Mouse (Mus musculus) CH12.LX (cell line): ENCODE data around the gene Stk33. TPM values are rescaled to one million over a fixed set of nuclear protein-coding genes. Genes with fewer than 3 reads are reported as not detected.

Experiments
- DNase-seq: peaks from one replicate; pipeline ENCODE4 v3.0.0-alpha.2; 2013; ENCODE audit errors: extremely low read depth
- H3K27ac ChIP-seq: 2 replicates; pipeline ENCODE4 v1.5.1; 2012; ENCODE audit warnings: low read depth, mild to moderate bottlenecking, control low read depth, moderate library complexity; ENCODE audit not compliant: insufficient read depth
- H3K27me3 ChIP-seq: replicated peaks from 2 replicates; pipeline ENCODE3; 2012; ENCODE audit warnings: inconsistent platforms
- H3K36me3 ChIP-seq, 2 experiments: replicated peaks in 1 of 2; 2 replicates each; pipeline versions ENCODE3 to v1.6.1; 2012; ENCODE audit warnings: inconsistent platforms in 1 of 2, low read length in 1 of 2, mild to moderate bottlenecking in 1 of 2, mixed read lengths in 1 of 2, moderate library complexity in 1 of 2; ENCODE audit not compliant: control insufficient read depth in 1 of 2, insufficient read depth in 1 of 2
- H3K4me1 ChIP-seq, 2 experiments: 2 replicates each; pipeline ENCODE4 v1.6.1; 2012; ENCODE audit warnings: inconsistent platforms in 1 of 2, moderate library complexity in 1 of 2; ENCODE audit not compliant: insufficient read depth in 2 of 2, control insufficient read depth in 1 of 2
- H3K4me2 ChIP-seq: 2 replicates; pipeline ENCODE4 v1.6.1; 2012; ENCODE audit warnings: low read depth, mild to moderate bottlenecking, control low read depth; ENCODE audit not compliant: poor library complexity, insufficient read depth, severe bottlenecking
- H3K4me3 ChIP-seq, 3 experiments: fragments of 150-350 bp in 1 of 3; sonication (generic) in 1 of 3; replicated peaks in 1 of 3; 2 replicates each; pipeline versions ENCODE3 to v1.5.1; 2011 to 2012; ENCODE audit warnings: low read depth in 2 of 3, low read length in 2 of 3, mild to moderate bottlenecking in 2 of 3, moderate library complexity in 2 of 3, control low read depth in 1 of 3, improper control_type of control experiment in 1 of 3, inconsistent platforms in 1 of 3, mixed read lengths in 1 of 3; ENCODE audit not compliant: poor library complexity in 1 of 3
- H3K79me2 ChIP-seq: replicated peaks from 2 replicates; pipeline ENCODE4 v1.6.1; 2012; ENCODE audit warnings: mild to moderate bottlenecking, moderate library complexity; ENCODE audit not compliant: control insufficient read depth, poor library complexity, insufficient read depth, severe bottlenecking; ENCODE audit errors: extremely low read depth
- H3K9ac ChIP-seq: 2 replicates; pipeline ENCODE4 v1.6.1; 2012; ENCODE audit warnings: low read depth, mild to moderate bottlenecking, control low read depth, moderate library complexity; ENCODE audit not compliant: insufficient read depth
- H3K9me3 ChIP-seq: replicated peaks from 2 replicates; pipeline ENCODE3; 2012; ENCODE audit warnings: low read length, inconsistent platforms, mixed read lengths
- CHD1 ChIP-seq: IDR thresholded peaks from 2 replicates; pipeline ENCODE4 v1.6.1; 2012; ENCODE audit warnings: low read depth, low read length, improper control_type of control experiment, inconsistent platforms
- CHD2 ChIP-seq: IDR thresholded peaks from 2 replicates; pipeline ENCODE4 v1.6.1; 2011; ENCODE audit warnings: low read length, improper control_type of control experiment
- CTCF ChIP-seq, 2 experiments: IDR thresholded peaks in 1 of 2; conservative IDR thresholded peaks in 1 of 2; 2 replicates each; pipeline ENCODE4 v1.5.1; 2011 to 2012; ENCODE audit warnings: low read depth in 2 of 2, low read length in 2 of 2, improper control_type of control experiment in 1 of 2, inconsistent platforms in 1 of 2, mild to moderate bottlenecking in 1 of 2, moderate library complexity in 1 of 2
- E2F4 ChIP-seq: IDR thresholded peaks from 2 replicates; pipeline ENCODE4 v1.6.1; 2011; ENCODE audit warnings: low read depth, low read length, improper control_type of control experiment; ENCODE audit not compliant: insufficient replicate concordance
- ETS1 ChIP-seq: conservative IDR thresholded peaks from 2 replicates; pipeline ENCODE4 v1.6.1; 2012; ENCODE audit warnings: low read depth, mild to moderate bottlenecking, inconsistent platforms, low read length, improper control_type of control experiment, moderate library complexity
- HCFC1 ChIP-seq: IDR thresholded peaks from 2 replicates; pipeline ENCODE4 v1.6.1; 2012; ENCODE audit warnings: low read depth, mild to moderate bottlenecking, inconsistent platforms, low read length, improper control_type of control experiment
- MAZ ChIP-seq: IDR thresholded peaks from 2 replicates; pipeline ENCODE4 v1.6.1; 2012; ENCODE audit warnings: low read depth, mild to moderate bottlenecking, inconsistent platforms, low read length, improper control_type of control experiment, moderate library complexity
- MEF2A ChIP-seq: IDR thresholded peaks from 2 replicates; pipeline ENCODE4 v1.6.1; 2014; ENCODE audit warnings: low read depth, mild to moderate bottlenecking, inconsistent platforms, low read length, improper control_type of control experiment, borderline replicate concordance
- POLR2AphosphoS2 ChIP-seq: IDR thresholded peaks from 2 replicates; pipeline ENCODE4 v1.6.1; 2011; ENCODE audit warnings: low read depth, low read length, improper control_type of control experiment
- RAD21 ChIP-seq: IDR thresholded peaks from 2 replicates; pipeline ENCODE4 v1.6.1; 2011; ENCODE audit warnings: low read depth, mild to moderate bottlenecking, low read length, improper control_type of control experiment, moderate library complexity
- RCOR1 ChIP-seq: conservative IDR thresholded peaks from 2 replicates; pipeline ENCODE4 v1.6.1; 2012; ENCODE audit warnings: low read depth, mild to moderate bottlenecking, inconsistent platforms, low read length, improper control_type of control experiment
- SMC3 ChIP-seq: IDR thresholded peaks from 2 replicates; pipeline ENCODE4 v1.6.1; 2011; ENCODE audit warnings: low read depth, low read length, improper control_type of control experiment
- TBP ChIP-seq: conservative IDR thresholded peaks from 2 replicates; pipeline ENCODE4 v1.6.1; 2011; ENCODE audit warnings: low read depth, low read length, improper control_type of control experiment
- UBTF ChIP-seq: IDR thresholded peaks from 2 replicates; pipeline ENCODE4 v1.6.1; 2012; ENCODE audit warnings: low read depth, mild to moderate bottlenecking, inconsistent platforms, low read length, improper control_type of control experiment, moderate library complexity
- ZNF384 ChIP-seq: IDR thresholded peaks from 2 replicates; pipeline ENCODE4 v1.6.1; 2012; ENCODE audit warnings: low read depth, low read length, improper control_type of control experiment, inconsistent platforms
- dilution Hi-C: fragments of 300-500 bp; cut with MboI; formaldehyde crosslinking; loops from 2 replicates; pipeline ENCODE4 v1.14.3; 2020; ENCODE audit warnings: low sequenced_read_pairs; ENCODE audit not compliant: extremely low pct_unique_long_range_greater_than_20kb, extremely low pct_ligation_motif_present
- in situ Hi-C: fragments of 300-500 bp; cut with MboI; formaldehyde crosslinking; loops from 3 replicates; pipeline ENCODE4 v1.14.3; 2019; ENCODE audit warnings: low sequenced_read_pairs, low pct_ligation_motif_present, low pct_unique_long_range_greater_than_20kb, mixed read lengths
- polyA plus RNA-seq: library from polyadenylated mRNA; unstranded; fragments of >175 nt; gene quantifications from 2 replicates; pipeline ENCODE4 v1.2.1, GENCODE M21; 2012; ENCODE audit warnings: low read depth; ENCODE audit not compliant: insufficient read length
- total RNA-seq, 2 experiments: library from RNA; depleted of rRNA; stranded (reverse); fragments of 300-350 nt in 1 of 2; fragments of >200 nt in 1 of 2; gene quantifications; 2 replicates each; pipeline ENCODE4 v1.2.3; 2012 to 2014

Stk33 gene
- total and polyA plus RNA-seq, 3 experiments, result not detected

- Histone ChIP-seq H3K27me3 (peaks cover 63% of the 10 kb centered on the region), H3K79me2 (no peaks in the 10 kb centered on the region), H3K36me3 (no peaks in the 10 kb centered on the region), H3K9me3 (no peaks in the 10 kb centered on the region), H3K9ac (no peak overlapping the region), H3K4me3 (no peak overlapping the region), H3K27ac (no peak overlapping the region), H3K4me2 (no peak overlapping the region), H3K4me1 (no peaks in the 10 kb centered on the region)
- no peak for TF ChIP-seq RCOR1
- TF ChIP-seq ZNF384, result no peak
- TF ChIP-seq MEF2A, result no peak
- no peak for TF ChIP-seq CHD1
- no peak for DNase-seq
- dilution Hi-C loops, result no loop called here
- in situ Hi-C loops, result loop anchor here (25.0 kb wide), 1 partner anchor 181 kb away; no protein-coding TSS in a partner anchor
Observed at GRCm38 (mm10) chr7:109231307-109231706, 207.6 kb downstream of the Stk33 start.

- no peaks in the 10 kb centered on the region for H3K36me3 ChIP-seq
- no peaks in the 10 kb centered on the region for H3K79me2 ChIP-seq
- DNase-seq, result peak; percentile 62
- H3K27ac ChIP-seq, result no peak overlapping the region
- peaks cover 62% of the 10 kb centered on the region for H3K27me3 ChIP-seq
- no peak overlapping the region for H3K9ac ChIP-seq
- H3K4me3 ChIP-seq, result no peak overlapping the region
- no peak overlapping the region for H3K4me2 ChIP-seq
- no peaks in the 10 kb centered on the region for H3K9me3 ChIP-seq
- in situ Hi-C loops (loop anchor here (25.0 kb wide), 1 partner anchor 181 kb away; no protein-coding TSS in a partner anchor), dilution Hi-C loops (no loop called here)
- no peaks in the 10 kb centered on the region for H3K4me1 ChIP-seq
- peak; percentile 74 for TF ChIP-seq SMC3
- TF ChIP-seq UBTF, result no peak
- TF ChIP-seq ETS1, result no peak
- TF ChIP-seq TBP, result no peak
- no peak for TF ChIP-seq HCFC1
- TF ChIP-seq MAZ, result no peak
- no peak for TF ChIP-seq CHD2
- peak; percentile 77 to 89 for TF ChIP-seq CTCF (conservative IDR thresholded peaks at IDR 0.05 in 1 of 2, IDR thresholded peaks at IDR 0.05 in 1 of 2; ENCODE audit: low read depth in 2 of 2, low read length in 2 of 2)
- TF ChIP-seq E2F4, result no peak
- peak; percentile 47 for TF ChIP-seq RAD21
- no peak for TF ChIP-seq POLR2AphosphoS2
Observed at GRCm38 (mm10) chr7:109230806-109231205, 208.1 kb downstream of the Stk33 start.

Other genes starting within 250 kb of the Stk33 start
- 0.08 TPM in 2 replicates for gene Trim66, start 69.1 kb upstream of the Stk33 start, total RNA-seq (2012; rRNA removed)
- gene Trim66, start 69.1 kb upstream of the Stk33 start, total RNA-seq (2014; rRNA removed), result 0.12 and 0.15 TPM in 2 replicates
- gene Trim66, start 69.1 kb upstream of the Stk33 start, polyA plus RNA-seq, result 0.49 and 0.67 TPM in 2 replicates
- gene Rpl27a, start 80.1 kb upstream of the Stk33 start, total RNA-seq (2012; rRNA removed), result 1,338 and 1,365 TPM in 2 replicates
- gene Rpl27a, start 80.1 kb upstream of the Stk33 start, total RNA-seq (2014; rRNA removed), result 929 and 1,216 TPM in 2 replicates
- 230 and 249 TPM in 2 replicates for gene Rpl27a, start 80.1 kb upstream of the Stk33 start, polyA plus RNA-seq